Mouse (Mus musculus) heart, adult 8-10 months (tissue): ENCODE results near the gene Vat1l. TPM values are rescaled to one million over a fixed set of nuclear protein-coding genes. Genes with fewer than 3 reads are reported as not detected.

Source experiments
- DNase-seq: peaks from one replicate; pipeline ENCODE4 v3.0.0; 2022; ENCODE audit warnings: low spot score
- total RNA-seq, 4 experiments: library from RNA; stranded (reverse); gene quantifications; 2 replicates each; pipeline ENCODE4 v1.2.4; 2022

The Vat1l gene
- under 1 TPM in 2 of 4 experiments, not detected in 2; 0.16 to 0.50 TPM for total RNA-seq

GRCm38 (mm10) chr8:114205221-114205901 lies at the start of gene Vat1l:
Gene Vat1l (plus strand): TSS chr8:114205612.
- DNase-seq = no peak

- DNase-seq = no peak
Observed at GRCm38 (mm10) chr8:114158586-114158985, 46.8 kb upstream of the Vat1l start.

- no peak for DNase-seq
Observed at GRCm38 (mm10) chr8:114159666-114160065, 45.7 kb upstream of the Vat1l start.

- DNase-seq = no peak
Observed at GRCm38 (mm10) chr8:114163871-114164270, 41.5 kb upstream of the Vat1l start.

GRCm38 (mm10) chr8:114164444-114165096 lies 40.8 kb upstream of the Vat1l start:
- no peak for DNase-seq

GRCm38 (mm10) chr8:114165741-114166140 lies 39.7 kb upstream of the Vat1l start:
- no peak for DNase-seq

- DNase-seq = no peak
Observed at GRCm38 (mm10) chr8:114176721-114177120, 28.7 kb upstream of the Vat1l start.

- DNase-seq = no peak
Observed at GRCm38 (mm10) chr8:114193334-114193733, 12.1 kb upstream of the Vat1l start.

- no peak for DNase-seq
Observed at GRCm38 (mm10) chr8:114198990-114199389, 6.4 kb upstream of the Vat1l start.

- DNase-seq = no peak
Observed at GRCm38 (mm10) chr8:114206421-114206983, 1.1 kb downstream of the Vat1l start.

- no peak for DNase-seq
Observed at GRCm38 (mm10) chr8:114207026-114207425, 1.6 kb downstream of the Vat1l start.

GRCm38 (mm10) chr8:114220779-114221178 lies 15.4 kb downstream of the Vat1l start:
- DNase-seq = no peak

GRCm38 (mm10) chr8:114222001-114222400 lies 16.6 kb downstream of the Vat1l start:
- no peak for DNase-seq

- no peak for DNase-seq
Observed at GRCm38 (mm10) chr8:114224001-114224400, 18.6 kb downstream of the Vat1l start.

GRCm38 (mm10) chr8:114251321-114252065 lies 46.1 kb downstream of the Vat1l start:
- DNase-seq = no peak

GRCm38 (mm10) chr8:114258685-114259084 lies 53.3 kb downstream of the Vat1l start:
- DNase-seq = no peak

GRCm38 (mm10) chr8:114259713-114260355 lies 54.4 kb downstream of the Vat1l start:
- DNase-seq = no peak

- DNase-seq = no peak
Observed at GRCm38 (mm10) chr8:114262331-114262730, 56.9 kb downstream of the Vat1l start.

GRCm38 (mm10) chr8:114274558-114274957 lies 69.1 kb downstream of the Vat1l start:
- no peak for DNase-seq

GRCm38 (mm10) chr8:114281101-114281500 lies 75.7 kb downstream of the Vat1l start:
- no peak for DNase-seq

- DNase-seq = no peak
Observed at GRCm38 (mm10) chr8:114294889-114295748, 89.7 kb downstream of the Vat1l start.
